Mouse (Mus musculus) erythroblast, embryonic 14.5 days (primary cell): ENCODE measurements around the gene Atp1b2.

Experiments used
- GATA1 ChIP-seq: IDR thresholded peaks from 2 replicates; pipeline ENCODE4 v1.6.1; 2012; ENCODE audit warnings: low read length, inconsistent platforms, mixed read lengths
- TAL1 ChIP-seq: IDR thresholded peaks from 3 replicates; pipeline ENCODE4 v1.6.1; 2012; ENCODE audit warnings: low read length, inconsistent platforms, mixed read lengths

DNA sequence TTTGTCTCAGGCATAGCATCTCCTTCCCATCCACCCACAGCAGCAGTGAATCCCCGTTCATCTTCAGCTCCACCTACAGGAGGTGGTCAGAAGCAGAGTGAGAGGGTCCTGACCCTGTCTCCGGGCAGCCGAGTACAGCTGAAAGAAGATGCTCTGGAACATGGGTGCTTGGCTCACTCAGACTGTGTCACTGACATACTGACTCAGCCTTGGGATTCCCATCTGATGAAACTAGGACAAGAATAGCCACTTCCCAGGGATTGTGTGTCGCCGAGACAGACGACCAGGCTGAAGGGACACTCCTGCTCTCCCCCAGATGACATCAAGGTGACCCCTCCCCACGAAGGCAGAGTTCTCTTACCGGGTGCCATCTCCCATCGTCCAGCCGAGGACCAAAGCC lies 11.0 kb upstream of the Atp1b2 start:
- TF ChIP-seq GATA1 (no peak), TAL1 (no peak)
